Mouse (Mus musculus): ENCODE results near the gene Mmp15. TPM values are rescaled to one million over a fixed set of nuclear protein-coding genes. Genes with fewer than 3 reads are reported as not detected.

Gene Mmp15
- 1.9 TPM for polyA plus RNA-seq (2017; shearing (Covaris generic))

DNA sequence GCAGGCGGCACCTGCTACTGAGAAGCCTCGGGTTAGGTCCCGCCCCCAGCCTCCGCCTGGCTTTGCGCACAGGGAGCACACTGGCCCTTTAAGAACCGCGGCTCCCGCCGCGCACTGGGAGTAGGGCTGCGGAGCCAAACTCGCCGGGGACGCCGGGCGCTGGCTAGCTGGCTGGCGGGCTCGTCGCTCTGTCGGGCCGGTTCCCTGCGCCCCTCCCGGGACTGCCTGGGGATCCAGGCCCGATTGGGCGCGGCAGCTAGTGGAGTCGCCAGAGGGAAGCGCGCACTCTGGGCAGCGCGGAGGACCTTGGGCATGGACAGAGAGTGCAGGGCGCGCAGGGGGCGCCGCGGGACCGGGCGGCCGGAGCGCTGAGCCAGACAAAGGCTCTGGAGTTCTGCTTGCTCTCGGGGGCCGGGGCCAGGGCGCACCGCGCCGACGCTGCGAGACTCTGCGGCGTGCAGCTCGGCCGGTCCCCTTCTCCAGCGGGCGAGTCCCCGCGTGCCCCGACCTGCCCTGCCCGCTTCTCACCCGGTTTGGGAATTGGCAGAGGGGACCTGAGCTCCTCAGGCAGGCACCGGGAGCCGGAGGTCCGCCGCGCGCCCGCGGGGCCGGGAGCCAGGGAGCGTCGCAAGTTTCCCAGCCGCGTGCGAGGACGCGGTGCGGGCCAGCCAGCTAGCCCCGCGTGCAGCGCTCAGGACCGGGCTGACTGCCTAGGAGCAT, at the start of gene Mmp15:
Mmp15 (plus strand) TSS at position 118 of the 720 bp plus-strand sequence.

GRCm38 (mm10) chr8:95306431-95306830, 45.6 kb upstream of the Mmp15 start, which contains the start of gene Cngb1:
Cngb1 (minus strand) TSS chr8:95306585.

GRCm38 (mm10) chr8:95310342-95310970, 41.6 kb upstream of the Mmp15 start, which contains the start of gene Tepp:
Tepp (plus strand) TSS chr8:95310566.

DNA sequence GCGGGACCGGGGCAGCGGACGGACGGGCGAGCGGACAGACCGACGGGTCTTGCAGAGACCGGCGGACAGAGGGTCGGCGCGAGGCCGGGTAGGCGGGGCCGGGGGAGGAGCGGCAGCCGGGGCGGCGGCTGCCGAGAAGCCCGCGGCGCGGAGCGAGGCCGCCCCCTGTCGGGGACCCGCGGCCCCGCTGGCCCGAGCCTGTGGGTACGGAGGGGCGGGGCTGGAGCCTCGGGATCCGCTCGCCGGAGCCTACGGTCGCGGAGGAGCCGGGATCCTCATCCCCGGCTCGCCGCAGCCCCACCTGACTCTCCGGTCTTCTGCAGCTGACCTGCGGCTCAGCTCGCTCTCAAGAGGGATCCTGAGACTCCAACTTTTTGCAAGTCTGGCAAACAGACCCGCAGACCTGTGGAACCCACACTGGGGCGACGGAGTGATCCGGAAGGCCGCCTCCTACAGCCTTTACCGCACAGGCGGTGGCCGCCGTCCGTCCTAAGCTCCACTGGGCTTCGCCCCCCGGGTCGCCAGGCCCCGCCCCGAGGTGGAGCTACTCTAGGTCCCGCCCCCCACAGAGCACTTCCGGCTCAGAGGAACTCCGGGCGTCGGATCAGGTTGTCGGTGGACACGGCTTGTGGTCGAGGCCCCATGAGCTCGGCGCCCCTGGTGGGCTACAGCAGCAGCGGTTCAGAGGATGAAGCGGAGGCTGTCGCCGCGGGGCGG, 20.2 kb upstream of the Mmp15 start, which contains the start of the genes Zfp319 and Usb1:
Zfp319 (minus strand) TSS at position 231 of the 717 bp plus-strand sequence.
Usb1 (plus strand) TSS at position 565 of the 717 bp plus-strand sequence.

Other genes with a start within 250 kb of the Mmp15 start
- gene Kifc3, start 149.5 kb upstream of the Mmp15 start, polyA plus RNA-seq (2017; shearing (Covaris generic)) = 0.51 TPM
- not detected for gene Cngb1, start 45.7 kb upstream of the Mmp15 start, polyA plus RNA-seq (2017; shearing (Covaris generic))
- not detected for gene Tepp, start 41.7 kb upstream of the Mmp15 start, polyA plus RNA-seq (2017; shearing (Covaris generic))
- 5.0 TPM for gene Zfp319, start 20.3 kb upstream of the Mmp15 start, polyA plus RNA-seq (2017; shearing (Covaris generic))
- 82.2 TPM for gene Usb1, start 20.0 kb upstream of the Mmp15 start, polyA plus RNA-seq (2017; shearing (Covaris generic))
- 33.1 TPM for gene Cfap20, start 82.6 kb downstream of the Mmp15 start, polyA plus RNA-seq (2017; shearing (Covaris generic))
- gene Csnk2a2, start 137.8 kb downstream of the Mmp15 start, polyA plus RNA-seq (2017; shearing (Covaris generic)) = 4.5 TPM
- not detected for gene Ccdc113, start 181.8 kb downstream of the Mmp15 start, polyA plus RNA-seq (2017; shearing (Covaris generic))
- not detected for gene Prss54, start 224.1 kb downstream of the Mmp15 start, polyA plus RNA-seq (2017; shearing (Covaris generic))

All from CD4-positive, CD25-positive, alpha-beta regulatory T cell, adult 9 weeks (primary cell).